Comparison of ENCODE assay signal across 8 mouse cellular contexts in genomic region chr9:42240583-42240992, GRCm38 (mm10). TPM values are rescaled to one million over a fixed set of nuclear protein-coding genes. Genes with fewer than 3 reads are reported as not detected.
DNase-seq lines count a peak whose midpoint lies in the region; ATAC-seq and TF ChIP-seq lines count a peak whose summit lies in the region.

No protein-coding gene starts in this region.

- peak; percentile 73; the same call in 1 of the 2 replicates for ATAC-seq in monocyte, adult 5-6 weeks (replicated peaks; ENCODE audit: insufficient number of reproducible peaks, low FRiP score, low TSS enrichment, poor library complexity, severe bottlenecking)

- no peaks in the 10 kb centered on the region for H3K36me3 ChIP-seq in kidney, adult 2 months (ENCODE audit: control insufficient read depth, insufficient read depth, low read length)

- TF ChIP-seq CTCF in kidney, adult 2 months (conservative IDR thresholded peaks at IDR 0.05; ENCODE audit: insufficient read depth, insufficient read length, low read depth, low read length), result peak; percentile 73

- intact Hi-C loops in left cerebral cortex, postnatal 4 days (cut with DNase I), result loop anchor here (5.0 kb wide), 2 partner anchors 118 to 238 kb away; partner anchors contain the start of gene Sorl1

- no peaks in the 10 kb centered on the region for H3K27me3 ChIP-seq in kidney, adult 2 months (replicated peaks; ENCODE audit: control insufficient read depth, insufficient read depth, low read length)

- peak; percentile 57 for DNase-seq in urinary bladder, postnatal 25 days (ENCODE audit: low spot score)
- no peak for DNase-seq in urinary bladder, adult 2 months (ENCODE audit: low spot score)
- DNase-seq in cerebellum, postnatal 25 days, result peak; percentile 72 to 79
- DNase-seq in gastrocnemius, postnatal 10 days, result peak; percentile 41
- peak; percentile 62 for DNase-seq in kidney, adult 2 months
- peak; percentile 66 for DNase-seq in left cerebral cortex, postnatal 4 days
- peak; percentile 57 for DNase-seq in thymus, postnatal 14 days

- 11% methylated on average over 11 of the region's 11 CpGs for WGBS in kidney, adult 2 months

- H3K27ac ChIP-seq in kidney, adult 2 months (ENCODE audit: insufficient read depth, low read depth, low read length), result no peak overlapping the region

- TF ChIP-seq POLR2A in kidney, adult 2 months (IDR thresholded peaks at IDR 0.05; ENCODE audit: low read depth, low read length), result no peak

- no peak overlapping the region for H3K4me3 ChIP-seq in kidney, adult 2 months (ENCODE audit: insufficient read depth, low read depth, low read length)

- H3K4me1 ChIP-seq in kidney, adult 2 months (ENCODE audit: control insufficient read depth, insufficient read depth, low read length), result peaks cover 4% of the 10 kb centered on the region; the same call in 1 of the 2 replicates

RNA-seq across cellular contexts. Expression of gene Sc5d, which starts 23.5 kb away (rescaled TPM):
- 47.8 and 59.5 TPM in 2 replicates for polyA plus RNA-seq in urinary bladder, adult 2 months (2012; rRNA removed)
- 10 to 100 TPM; 16.4 to 17.0 TPM for total RNA-seq in gastrocnemius, postnatal 10 days (2021)
- polyA plus RNA-seq in kidney, adult 2 months (2012; rRNA removed), result 55.2 and 61.9 TPM in 2 replicates
- 10 to 100 TPM; 64.0 to 65.0 TPM for total RNA-seq in left cerebral cortex, postnatal 4 days (2021)
- total RNA-seq in monocyte, adult 5-6 weeks (2017), result 29.2 to 43.2 TPM (median 37.3 TPM) in 3 replicates
